Mouse (Mus musculus) cerebellum, adult 11 months (tissue): ENCODE results near the gene Rbm20.

Source experiments
- DNase-seq: peaks from one replicate; pipeline ENCODE4 v3.0.0; 2022

The Rbm20 gene

GRCm38 (mm10) chr19:53821241-53822120 is 144.4 kb downstream of the Rbm20 start:
- no peak for DNase-seq

- no peak for DNase-seq
These were observed 146.7 kb downstream of the Rbm20 start for GRCm38 (mm10) chr19:53823847-53824246.

GRCm38 (mm10) chr19:53824872-53825680 is 148.0 kb downstream of the Rbm20 start:
- DNase-seq = peak; percentile 36

GRCm38 (mm10) chr19:53829990-53830389 is 152.9 kb downstream of the Rbm20 start:
- DNase-seq = no peak

- DNase-seq = no peak
These were observed 153.5 kb downstream of the Rbm20 start for GRCm38 (mm10) chr19:53830407-53831163.

- no peak for DNase-seq
These were observed 154.0 kb downstream of the Rbm20 start for GRCm38 (mm10) chr19:53831164-53831448.

GRCm38 (mm10) chr19:53832512-53832911 is 155.4 kb downstream of the Rbm20 start:
- DNase-seq = no peak

- no peak for DNase-seq
These were observed 156.8 kb downstream of the Rbm20 start for GRCm38 (mm10) chr19:53833745-53834369.

- no peak for DNase-seq
These were observed 159.7 kb downstream of the Rbm20 start for GRCm38 (mm10) chr19:53836569-53837454.

- no peak for DNase-seq
These were observed 161.7 kb downstream of the Rbm20 start for GRCm38 (mm10) chr19:53838850-53839249.

- DNase-seq = no peak
These were observed 162.7 kb downstream of the Rbm20 start for GRCm38 (mm10) chr19:53839837-53840236.

GRCm38 (mm10) chr19:53841915-53842314 is 164.8 kb downstream of the Rbm20 start:
- no peak for DNase-seq

GRCm38 (mm10) chr19:53843972-53844371 is 166.9 kb downstream of the Rbm20 start:
- no peak for DNase-seq

- no peak for DNase-seq
These were observed 171.3 kb downstream of the Rbm20 start for GRCm38 (mm10) chr19:53848272-53848995.

- DNase-seq = peak; percentile 58
These were observed 173.2 kb downstream of the Rbm20 start for GRCm38 (mm10) chr19:53850166-53850922.

- no peak for DNase-seq
These were observed 174.2 kb downstream of the Rbm20 start for GRCm38 (mm10) chr19:53851352-53851751.

GRCm38 (mm10) chr19:53851826-53852698 is 175.0 kb downstream of the Rbm20 start:
- no peak for DNase-seq

- DNase-seq = peak; percentile 76
These were observed 175.8 kb downstream of the Rbm20 start for GRCm38 (mm10) chr19:53852699-53853451.
